Comparison of ENCODE assay signal across 26 mouse cellular contexts in the genomic region with DNA sequence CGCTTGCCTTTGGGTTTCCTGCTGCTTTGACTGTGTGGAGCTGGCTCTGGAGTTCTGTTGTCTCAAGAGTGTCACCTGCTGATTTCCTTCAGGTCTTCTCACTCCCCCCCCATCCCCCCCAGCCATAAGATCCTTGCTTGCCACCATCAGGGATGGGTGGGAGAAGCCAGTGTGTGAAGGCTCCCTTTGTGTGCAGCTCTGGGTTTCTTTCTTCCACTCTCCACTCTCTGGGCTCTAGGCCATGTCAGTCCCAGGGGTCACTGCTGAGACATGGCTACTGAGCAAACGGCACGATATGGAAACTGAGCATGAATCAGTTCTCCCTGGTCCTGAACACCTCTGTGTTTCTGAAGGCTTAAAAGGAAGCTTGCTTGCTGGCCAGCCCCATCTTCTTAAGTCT. TPM values are rescaled to one million over a fixed set of nuclear protein-coding genes. Genes with fewer than 3 reads are reported as not detected.
DNase-seq lines count a peak whose midpoint lies in the region; ATAC-seq and TF ChIP-seq lines count a peak whose summit lies in the region.
"Had no signal": no experiment of that assay in that cellular context is flagged by ENCODE, and none has a peak within 500 bp of the region (broad histone marks: within the 10 kb centered on the region; RNA-seq: fewer than 3 reads in every experiment).

No protein-coding gene starts in this region.

- no peaks in the 10 kb centered on the region for H3K27me3 ChIP-seq in cerebellum, adult 2 months (ENCODE audit: control insufficient read depth, insufficient read depth, low read length)
- H3K27me3 ChIP-seq in hindbrain, embryonic 16.5 days (replicated peaks; ENCODE audit: control insufficient read depth, insufficient read depth, low read length), result no peaks in the 10 kb centered on the region
- peaks cover 7% of the 10 kb centered on the region; the same call in 1 of the 2 replicates for H3K27me3 ChIP-seq in hindbrain, embryonic 13.5 days
- no peaks in the 10 kb centered on the region for H3K27me3 ChIP-seq in embryonic facial prominence, embryonic 14.5 days (replicated peaks; ENCODE audit: control insufficient read depth, insufficient read depth, low read length)
- no peaks in the 10 kb centered on the region for H3K27me3 ChIP-seq in liver, embryonic 11.5 days (replicated peaks; ENCODE audit: control insufficient read depth, insufficient read depth, low read length)
- no peaks in the 10 kb centered on the region for H3K27me3 ChIP-seq in intestine, embryonic 15.5 days (replicated peaks)
- H3K27me3 ChIP-seq: CH12.LX; kidney, embryonic 15.5 days; lung, embryonic 15.5 days; stomach, embryonic 15.5 days had no signal

- no peak for TF ChIP-seq CTCF in cerebellum, adult 2 months (IDR thresholded peaks at IDR 0.05; ENCODE audit: borderline replicate concordance, insufficient read depth, low read depth, low read length)

- H3K9ac ChIP-seq in hindbrain, embryonic 16.5 days (ENCODE audit: low read depth, low read length), result no peak overlapping the region
- no peak overlapping the region for H3K9ac ChIP-seq in hindbrain, embryonic 13.5 days
- no peak overlapping the region for H3K9ac ChIP-seq in embryonic facial prominence, embryonic 14.5 days (ENCODE audit: low read depth, low read length)
- no peak overlapping the region for H3K9ac ChIP-seq in liver, embryonic 11.5 days (ENCODE audit: low read depth, low read length)
- H3K9ac ChIP-seq in intestine, embryonic 15.5 days, result no peak overlapping the region
- H3K9ac ChIP-seq: forebrain, embryonic 12.5 days; forebrain, postnatal 0 days; kidney, embryonic 15.5 days; lung, embryonic 15.5 days; stomach, embryonic 15.5 days had no signal

- H3K4me2 ChIP-seq in hindbrain, embryonic 16.5 days (ENCODE audit: low read length), result no peak overlapping the region
- no peak overlapping the region for H3K4me2 ChIP-seq in hindbrain, embryonic 13.5 days
- no peak overlapping the region for H3K4me2 ChIP-seq in embryonic facial prominence, embryonic 14.5 days (ENCODE audit: low read depth, low read length)
- no peak overlapping the region for H3K4me2 ChIP-seq in liver, embryonic 11.5 days
- H3K4me2 ChIP-seq in intestine, embryonic 15.5 days (replicated peaks), result no peak overlapping the region
- H3K4me2 ChIP-seq: forebrain, embryonic 12.5 days; kidney, embryonic 15.5 days; lung, embryonic 15.5 days; midbrain, embryonic 11.5 days; stomach, embryonic 15.5 days had no signal

- H3K4me1 ChIP-seq in cerebellum, adult 2 months (ENCODE audit: control insufficient read depth, insufficient read depth, low read length), result peaks cover 7% of the 10 kb centered on the region
- 0 out of 2 replicates have a peak, but pooled peaks cover 3% of the 10 kb centered on the region for H3K4me1 ChIP-seq in hindbrain, embryonic 16.5 days (ENCODE audit: control insufficient read depth, insufficient read depth, low read depth, low read length)
- H3K4me1 ChIP-seq in hindbrain, embryonic 13.5 days (replicated peaks), result peaks cover 5% of the 10 kb centered on the region; the same call in 1 of the 2 replicates
- peaks cover 25% of the 10 kb centered on the region for H3K4me1 ChIP-seq in embryonic facial prominence, embryonic 14.5 days (ENCODE audit: control insufficient read depth, insufficient read depth, low read length)
- no peaks in the 10 kb centered on the region for H3K4me1 ChIP-seq in liver, embryonic 11.5 days (replicated peaks; ENCODE audit: control insufficient read depth, insufficient read depth, low read length)
- H3K4me1 ChIP-seq in intestine, embryonic 15.5 days (replicated peaks), result no peaks in the 10 kb centered on the region
- H3K4me1 ChIP-seq: stomach, embryonic 15.5 days had no signal

- 0 out of 2 replicates have a peak, but pooled peaks have one; percentile 52 for ATAC-seq in hindbrain, embryonic 16.5 days
- ATAC-seq in hindbrain, embryonic 13.5 days (ENCODE audit: low FRiP score), result no peak
- ATAC-seq in embryonic facial prominence, embryonic 14.5 days (ENCODE audit: low read depth), result 0 out of 2 replicates have a peak, but pooled peaks have one; percentile 30
- ATAC-seq in liver, embryonic 11.5 days (replicated peaks; ENCODE audit: low FRiP score), result no peak
- ATAC-seq in intestine, embryonic 15.5 days, result no peak
- ATAC-seq: forebrain, postnatal 0 days had no signal

- 2% methylated on average over 3 of the region's 3 CpGs for WGBS in cerebellum, adult 2 months
- 30% methylated on average over 3 of the region's 3 CpGs for WGBS in hindbrain, embryonic 16.5 days
- 43% methylated on average over 3 of the region's 3 CpGs for WGBS in hindbrain, embryonic 13.5 days
- WGBS in embryonic facial prominence, embryonic 14.5 days, result 34% methylated on average over 3 of the region's 3 CpGs
- WGBS in liver, embryonic 11.5 days, result 73% methylated on average over 3 of the region's 3 CpGs
- 76% methylated on average over 3 of the region's 3 CpGs for WGBS in intestine, embryonic 15.5 days

- H3K36me3 ChIP-seq in hindbrain, embryonic 16.5 days (ENCODE audit: control insufficient read depth, insufficient read depth, low read length), result no peaks in the 10 kb centered on the region
- no peaks in the 10 kb centered on the region for H3K36me3 ChIP-seq in hindbrain, embryonic 13.5 days
- no peaks in the 10 kb centered on the region for H3K36me3 ChIP-seq in embryonic facial prominence, embryonic 14.5 days (ENCODE audit: control insufficient read depth, insufficient read depth, low read length)
- no peaks in the 10 kb centered on the region for H3K36me3 ChIP-seq in liver, embryonic 11.5 days (ENCODE audit: control insufficient read depth, insufficient read depth, low read length)
- no peaks in the 10 kb centered on the region for H3K36me3 ChIP-seq in intestine, embryonic 15.5 days
- H3K36me3 ChIP-seq: forebrain, embryonic 12.5 days; kidney, embryonic 15.5 days; lung, embryonic 15.5 days; stomach, embryonic 15.5 days had no signal

- no peak for DNase-seq in cerebellum, adult 2 months
- DNase-seq in cerebellum, adult 8-10 months, result no peak
- peak; percentile 57 for DNase-seq in NIH3T3 (ENCODE audit: low read depth)
- DNase-seq in embryonic facial prominence, embryonic 14.5 days (ENCODE audit: low spot score), result peak; percentile 51
- no peak for DNase-seq in liver, embryonic 11.5 days (ENCODE audit: low spot score)
- DNase-seq: adrenal gland, postnatal 14 days; cerebellum, adult 11-12 months; forebrain, postnatal 0 days; gastrocnemius, postnatal 10 days; heart, postnatal 36 days; kidney, adult 18-20 months; kidney, postnatal 25 days; left cerebral cortex, postnatal 4 days; lung, postnatal 36 days; right cerebral cortex, postnatal 25 days had no signal

- no peaks in the 10 kb centered on the region for H3K9me3 ChIP-seq in hindbrain, embryonic 16.5 days (ENCODE audit: control insufficient read depth, low read length)
- no peaks in the 10 kb centered on the region for H3K9me3 ChIP-seq in hindbrain, embryonic 13.5 days
- no peaks in the 10 kb centered on the region for H3K9me3 ChIP-seq in embryonic facial prominence, embryonic 14.5 days (ENCODE audit: control insufficient read depth, low read length)
- no peaks in the 10 kb centered on the region for H3K9me3 ChIP-seq in liver, embryonic 11.5 days (ENCODE audit: control insufficient read depth, low read length)
- H3K9me3 ChIP-seq in intestine, embryonic 15.5 days, result no peaks in the 10 kb centered on the region
- H3K9me3 ChIP-seq: forebrain, embryonic 12.5 days; kidney, embryonic 15.5 days; lung, embryonic 15.5 days; stomach, embryonic 15.5 days had no signal

- TF ChIP-seq POLR2A in cerebellum, adult 2 months (IDR thresholded peaks at IDR 0.05; ENCODE audit: borderline replicate concordance, insufficient read depth, low read length), result no peak

- 0 out of 2 replicates have a peak overlapping the region, but pooled peaks have one; percentile 27 for H3K27ac ChIP-seq in cerebellum, adult 2 months (ENCODE audit: insufficient read depth, low read length)
- H3K27ac ChIP-seq in hindbrain, embryonic 16.5 days (ENCODE audit: low read depth, low read length), result no peak overlapping the region
- H3K27ac ChIP-seq in hindbrain, embryonic 13.5 days, result no peak overlapping the region
- 0 out of 2 replicates have a peak overlapping the region, but pooled peaks have one; percentile 2 for H3K27ac ChIP-seq in embryonic facial prominence, embryonic 14.5 days (replicated peaks; ENCODE audit: low read depth, low read length)
- no peak overlapping the region for H3K27ac ChIP-seq in liver, embryonic 11.5 days (ENCODE audit: low read depth, low read length)
- H3K27ac ChIP-seq in intestine, embryonic 15.5 days, result no peak overlapping the region
- H3K27ac ChIP-seq: forebrain, embryonic 12.5 days; kidney, embryonic 15.5 days; lung, embryonic 15.5 days; stomach, embryonic 15.5 days had no signal

- H3K4me3 ChIP-seq in cerebellum, adult 2 months (replicated peaks; ENCODE audit: insufficient read depth, low read depth, low read length), result no peak overlapping the region
- no peak overlapping the region for H3K4me3 ChIP-seq in hindbrain, embryonic 16.5 days (ENCODE audit: low read length)
- no peak overlapping the region for H3K4me3 ChIP-seq in hindbrain, embryonic 13.5 days
- no peak overlapping the region for H3K4me3 ChIP-seq in embryonic facial prominence, embryonic 14.5 days (ENCODE audit: low read depth, low read length)
- no peak overlapping the region for H3K4me3 ChIP-seq in liver, embryonic 11.5 days (ENCODE audit: low read depth, low read length)
- no peak overlapping the region for H3K4me3 ChIP-seq in intestine, embryonic 15.5 days (replicated peaks)
- H3K4me3 ChIP-seq: forebrain, embryonic 12.5 days; kidney, embryonic 15.5 days; lung, embryonic 15.5 days; stomach, embryonic 15.5 days had no signal

RNA-seq across cellular contexts. Expression of gene Cldn11, which starts 6.4 kb away (rescaled TPM):
- 312 and 337 TPM in 2 replicates for polyA plus RNA-seq in cerebellum, adult 2 months (2012; rRNA removed)
- 50.5 and 72.7 TPM in 2 replicates for polyA plus RNA-seq in hindbrain, embryonic 16.5 days (2015; fragmentation: Nextera tagmentation; extraction: Ambion mirVana)
- 52.1 and 53.9 TPM in 2 replicates for polyA plus RNA-seq in hindbrain, embryonic 13.5 days (2015; fragmentation: Nextera tagmentation; extraction: Ambion mirVana)
- 59.9 and 65.7 TPM in 2 replicates for polyA plus RNA-seq in embryonic facial prominence, embryonic 14.5 days (2014; fragmentation: Nextera tagmentation; extraction: Ambion mirVana)
- 0.56 and 0.89 TPM in 2 replicates for polyA plus RNA-seq in liver, embryonic 11.5 days (2014; fragmentation: Nextera tagmentation; extraction: Ambion mirVana)
- 4.9 and 7.3 TPM in 2 replicates for polyA plus RNA-seq in intestine, embryonic 15.5 days (2015; fragmentation: Nextera tagmentation; extraction: Ambion mirVana)
- polyA plus RNA-seq: C2C12; liver, adult 2 months had no signal

Comparison
In these comparisons a context has a peak if more than half of its experiments do, and no peak if none do; other contexts are left out.
1. ATAC-seq: peak in hindbrain, embryonic 16.5 days (single experiment) and embryonic facial prominence, embryonic 14.5 days (single experiment); none in hindbrain, embryonic 13.5 days (single experiment), liver, embryonic 11.5 days (single experiment) and intestine, embryonic 15.5 days (single experiment).
2. DNase-seq: peak in NIH3T3 (single experiment) and embryonic facial prominence, embryonic 14.5 days (single experiment); none in cerebellum, adult 2 months (0 of 2), cerebellum, adult 8-10 months (single experiment) and liver, embryonic 11.5 days (single experiment).
3. H3K27ac ChIP-seq: peak in cerebellum, adult 2 months (single experiment) and embryonic facial prominence, embryonic 14.5 days (single experiment); none in hindbrain, embryonic 16.5 days (single experiment), hindbrain, embryonic 13.5 days (single experiment), liver, embryonic 11.5 days (single experiment) and intestine, embryonic 15.5 days (single experiment).